Mouse (Mus musculus) liver, embryonic 12.5 days (tissue): ENCODE measurements around the gene Plekhg6. TPM values are rescaled to one million over a fixed set of nuclear protein-coding genes. Genes with fewer than 3 reads are reported as not detected.

Source experiments
- ATAC-seq: fragments of 200-750 bp; cut with Nextera tagmentation; 2 replicates; pipeline ENCODE4 v1.8.0; 2017; ENCODE audit warnings: moderate number of reproducible peaks, mild to moderate bottlenecking, moderate library complexity
- H3K27ac ChIP-seq: fragments of 300-500 bp; sonication (generic); 2 replicates; pipeline ENCODE4 v1.5.1; 2016; ENCODE audit warnings: mild to moderate bottlenecking
- H3K27me3 ChIP-seq: fragments of 300-500 bp; sonication (generic); replicated peaks from 2 replicates; pipeline ENCODE4 v1.6.1; 2016; ENCODE audit warnings: mild to moderate bottlenecking, moderate library complexity
- H3K36me3 ChIP-seq: fragments of 300-500 bp; sonication (generic); 2 replicates; pipeline ENCODE4 v1.6.1; 2016; ENCODE audit warnings: mild to moderate bottlenecking, moderate library complexity
- H3K4me1 ChIP-seq: fragments of 300-500 bp; sonication (generic); 2 replicates; pipeline ENCODE4 v1.6.1; 2016
- H3K4me2 ChIP-seq: fragments of 300-500 bp; sonication (generic); 2 replicates; pipeline ENCODE4 v1.6.1; 2016; ENCODE audit warnings: mild to moderate bottlenecking, moderate library complexity
- H3K4me3 ChIP-seq: fragments of 300-500 bp; sonication (generic); 2 replicates; pipeline ENCODE4 v1.5.1; 2016; ENCODE audit warnings: mild to moderate bottlenecking, moderate library complexity
- H3K9ac ChIP-seq: fragments of 300-500 bp; sonication (generic); 2 replicates; pipeline ENCODE4 v1.6.1; 2016; ENCODE audit warnings: mild to moderate bottlenecking, moderate library complexity
- H3K9me3 ChIP-seq: fragments of 300-500 bp; sonication (generic); replicated peaks from 2 replicates; pipeline ENCODE4 v1.6.1; 2016; ENCODE audit warnings: mild to moderate bottlenecking, moderate library complexity
- WGBS: fragments of 180-500 bp; shearing (Covaris S2); methylation state at CpG from one replicate; pipeline ENCODE4 v1.1.7; 2016; ENCODE audit not compliant: insufficient replicate concordance; 5-methylcytosine and 5-hydroxymethylcytosine counted together
- polyA plus RNA-seq: library from polyadenylated mRNA; unstranded; fragments of >200 nt; fragmentation: Nextera tagmentation; extraction: Ambion mirVana; gene quantifications from 2 replicates; pipeline ENCODE4 v1.2.1, GENCODE M21; 2016

The Plekhg6 gene
- polyA plus RNA-seq, 1 experiment from 2014 or later: 0.39 TPM

GRCm38 (mm10) chr6:125360846-125361245 lies 19.7 kb downstream of the Plekhg6 start:
- H3K27me3 ChIP-seq: peaks cover 13% of the 10 kb centered on the region; the same call in 1 of the 2 replicates
- 76% methylated on average over 9 of the region's 9 CpGs for WGBS
- H3K36me3 ChIP-seq: peaks cover 50% of the 10 kb centered on the region

GRCm38 (mm10) chr6:125359999-125360398 lies 20.6 kb downstream of the Plekhg6 start:
- peaks cover 50% of the 10 kb centered on the region for H3K36me3 ChIP-seq
- ATAC-seq: no peak

More at GRCm38 (mm10) chr6:125360846-125361245, 19.7 kb downstream of the Plekhg6 start:
- ATAC-seq: no peak
- Histone ChIP-seq H3K9ac (no peak overlapping the region), H3K4me1 (peaks cover 24% of the 10 kb centered on the region), H3K4me2 (no peak overlapping the region), H3K27ac (no peak overlapping the region), H3K4me3 (no peak overlapping the region), H3K9me3 (no peaks in the 10 kb centered on the region)

GRCm38 (mm10) chr6:125357334-125357733 lies 23.3 kb downstream of the Plekhg6 start:
- WGBS: 83% methylated on average over 15 of the region's 15 CpGs
- H3K27me3 ChIP-seq: no peaks in the 10 kb centered on the region

More at GRCm38 (mm10) chr6:125359999-125360398, 20.6 kb downstream of the Plekhg6 start:
- Histone ChIP-seq H3K4me2 (no peak overlapping the region), H3K4me3 (no peak overlapping the region), H3K9me3 (no peaks in the 10 kb centered on the region), H3K27me3 (peaks cover 13% of the 10 kb centered on the region; the same call in 1 of the 2 replicates), H3K9ac (no peak overlapping the region), H3K27ac (no peak overlapping the region), H3K4me1 (peaks cover 32% of the 10 kb centered on the region)
- WGBS: 47% methylated on average over 9 of the region's 9 CpGs

GRCm38 (mm10) chr6:125356264-125356663 lies 24.3 kb downstream of the Plekhg6 start:
- Histone ChIP-seq H3K4me1 (peaks cover 54% of the 10 kb centered on the region), H3K27ac (no peak overlapping the region), H3K4me2 (no peak overlapping the region), H3K36me3 (peaks cover 42% of the 10 kb centered on the region), H3K4me3 (no peak overlapping the region), H3K9ac (no peak overlapping the region), H3K9me3 (no peaks in the 10 kb centered on the region), H3K27me3 (no peaks in the 10 kb centered on the region)
- ATAC-seq: no peak
- WGBS: 54% methylated on average over 8 of the region's 8 CpGs

More at GRCm38 (mm10) chr6:125357334-125357733, 23.3 kb downstream of the Plekhg6 start:
- Histone ChIP-seq H3K27ac (no peak overlapping the region), H3K9ac (no peak overlapping the region), H3K36me3 (peaks cover 50% of the 10 kb centered on the region), H3K4me1 (peaks cover 43% of the 10 kb centered on the region), H3K9me3 (no peaks in the 10 kb centered on the region), H3K4me3 (no peak overlapping the region), H3K4me2 (no peak overlapping the region)
- no peak for ATAC-seq

DNA sequence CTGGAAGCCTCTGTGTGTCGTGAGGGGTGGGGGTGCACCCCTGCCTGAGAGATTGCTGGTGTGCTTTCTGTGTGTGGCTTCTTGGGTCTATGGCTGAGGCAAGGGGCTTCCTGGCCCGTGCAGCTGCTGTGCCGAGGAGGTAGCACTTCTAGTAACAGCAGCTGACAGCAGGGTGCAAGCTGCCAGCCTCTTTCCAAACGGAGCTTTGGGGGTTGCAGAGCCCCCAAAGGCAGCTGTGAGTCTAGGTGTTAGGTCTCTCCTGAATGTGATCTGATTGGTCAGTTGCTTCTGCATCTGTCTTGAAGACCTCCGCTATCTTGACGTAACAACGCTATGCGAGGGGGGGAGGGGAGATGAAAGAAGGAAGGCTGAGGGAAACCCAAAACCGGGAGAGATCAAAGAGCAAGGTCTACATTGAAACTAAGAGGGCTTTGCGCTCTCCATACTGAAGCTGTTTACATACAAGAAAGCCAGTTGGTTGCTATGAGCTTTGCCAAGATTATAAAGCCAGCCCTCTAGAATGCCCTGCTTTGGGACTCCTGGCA lies 25.3 kb downstream of the Plekhg6 start:
- 9% methylated on average over 10 of the region's 10 CpGs for WGBS
- Histone ChIP-seq H3K9ac (peak overlapping the region; percentile 31; the same call in 1 of the 2 replicates), H3K9me3 (no peaks in the 10 kb centered on the region), H3K4me3 (no peak overlapping the region), H3K4me2 (peak overlapping the region; percentile 44), H3K36me3 (peaks cover 33% of the 10 kb centered on the region), H3K27me3 (no peaks in the 10 kb centered on the region), H3K4me1 (peaks cover 64% of the 10 kb centered on the region), H3K27ac (0 out of 2 replicates have a peak overlapping the region, but pooled peaks have one; percentile 32)
- no peak for ATAC-seq

DNA sequence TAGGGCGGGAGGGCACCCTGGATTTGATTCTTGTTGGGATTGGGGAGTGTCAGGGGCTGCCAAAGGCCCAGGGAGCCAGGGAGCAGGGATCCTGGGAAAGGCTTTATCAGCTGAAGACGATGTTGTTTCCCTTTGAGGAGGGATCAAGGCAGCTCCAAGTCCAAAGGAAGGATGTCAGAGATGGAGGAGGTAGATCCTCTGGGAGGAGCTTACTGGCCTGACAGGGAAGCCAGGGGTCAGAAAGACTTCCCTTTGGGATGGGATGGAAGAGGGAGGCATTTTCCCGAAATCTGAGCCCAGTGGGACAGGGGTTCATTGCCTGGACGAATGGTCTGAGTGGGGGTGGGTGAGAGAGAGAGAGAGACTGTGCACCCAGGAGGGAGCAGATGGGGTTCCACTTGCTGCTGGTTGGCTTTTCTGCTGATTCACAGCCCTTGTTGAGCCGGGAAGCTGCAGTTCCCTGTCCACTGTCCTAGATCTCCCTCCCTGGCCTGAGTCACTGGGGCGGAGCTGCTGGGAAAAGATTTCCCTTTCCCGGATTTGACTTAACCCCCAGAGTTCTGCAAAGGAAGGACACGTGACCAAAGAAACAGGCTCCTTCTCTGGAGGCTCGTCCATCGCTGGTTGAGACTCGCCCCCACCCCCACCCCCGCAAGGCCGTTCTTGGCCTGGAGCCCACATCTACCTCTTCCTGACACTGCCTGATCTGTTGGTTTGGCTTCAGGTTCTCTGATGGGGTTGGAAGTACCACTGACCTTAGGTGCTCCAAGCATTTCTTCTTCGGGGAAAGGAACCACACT lies 26.0 kb downstream of the Plekhg6 start:
- Histone ChIP-seq H3K4me2 (peak overlapping the region; percentile 44), H3K4me3 (no peak overlapping the region), H3K9ac (peak overlapping the region; percentile 31; the same call in 1 of the 2 replicates), H3K27ac (peak overlapping the region; percentile 32; the same call in 1 of the 2 replicates), H3K9me3 (no peaks in the 10 kb centered on the region), H3K36me3 (peaks cover 26% of the 10 kb centered on the region), H3K4me1 (peaks cover 70% of the 10 kb centered on the region), H3K27me3 (0 out of 2 replicates have a peak, but pooled peaks cover 4% of the 10 kb centered on the region)
- WGBS: 10% methylated on average over 14 of the region's 14 CpGs
- ATAC-seq: peak; percentile 27; the same call in 1 of the 2 replicates

DNA sequence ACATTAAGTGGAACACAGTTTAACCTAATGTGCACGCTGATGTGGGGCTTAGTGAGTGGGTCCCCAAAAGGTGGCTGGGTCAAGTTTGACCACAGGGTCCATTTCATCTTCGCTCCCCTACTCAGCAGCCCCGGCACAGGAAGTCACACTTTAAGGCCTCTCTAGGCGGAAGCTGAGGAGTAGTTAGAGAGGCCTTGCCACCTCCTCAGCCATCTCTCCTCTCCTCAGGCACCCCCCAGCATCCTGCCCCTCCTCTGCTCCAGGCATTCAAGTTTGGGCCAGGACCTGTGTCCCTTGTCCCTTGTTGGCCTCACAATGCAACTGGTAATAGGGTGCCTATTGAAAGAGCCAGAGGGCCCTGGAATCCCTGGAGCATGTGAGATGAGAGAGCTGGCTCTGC lies 26.9 kb downstream of the Plekhg6 start:
- Histone ChIP-seq H3K27ac (no peak overlapping the region; the same call in none of the 2 replicates), H3K4me2 (peak overlapping the region; percentile 44), H3K4me3 (no peak overlapping the region), H3K9me3 (no peaks in the 10 kb centered on the region), H3K27me3 (0 out of 2 replicates have a peak, but pooled peaks cover 4% of the 10 kb centered on the region), H3K36me3 (peaks cover 17% of the 10 kb centered on the region), H3K4me1 (peaks cover 79% of the 10 kb centered on the region), H3K9ac (no peak overlapping the region)
- WGBS: 39% methylated on average over 4 of the region's 4 CpGs
- ATAC-seq: no peak

DNA sequence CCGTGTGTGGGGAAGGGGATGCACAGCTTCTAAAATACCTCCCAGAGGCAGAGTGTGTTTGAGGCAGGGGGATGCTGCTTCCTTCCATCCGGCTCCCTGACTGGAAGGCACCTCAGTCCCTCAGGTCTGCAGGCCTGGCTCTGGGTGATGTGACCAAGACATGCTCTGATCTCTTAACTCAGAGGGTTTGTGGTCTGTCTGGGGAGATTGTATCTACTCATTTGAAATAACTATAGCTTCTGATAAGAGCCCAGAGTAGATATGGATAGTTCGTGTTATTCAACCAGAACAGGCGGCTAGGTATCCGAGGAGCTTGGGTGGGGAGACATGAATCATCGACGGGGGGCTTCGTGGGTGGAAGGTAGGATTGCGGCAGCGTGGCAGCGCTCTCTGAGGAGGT lies 27.4 kb downstream of the Plekhg6 start:
- WGBS: 29% methylated on average over 11 of the region's 11 CpGs
- H3K4me2 ChIP-seq: no peak overlapping the region; the same call in 1 of the 2 replicates
- ATAC-seq: no peak
- H3K27ac ChIP-seq: no peak overlapping the region
- no peak overlapping the region for H3K9ac ChIP-seq
- H3K9me3 ChIP-seq: no peaks in the 10 kb centered on the region
- no peak overlapping the region for H3K4me3 ChIP-seq
- 0 out of 2 replicates have a peak, but pooled peaks cover 5% of the 10 kb centered on the region for H3K27me3 ChIP-seq
- H3K4me1 ChIP-seq: peaks cover 80% of the 10 kb centered on the region
- H3K36me3 ChIP-seq: peaks cover 13% of the 10 kb centered on the region

- no peak overlapping the region for H3K27ac ChIP-seq
- 34% methylated on average over 4 of the region's 4 CpGs for WGBS
- H3K9ac ChIP-seq: no peak overlapping the region
- no peaks in the 10 kb centered on the region for H3K9me3 ChIP-seq
- peaks cover 80% of the 10 kb centered on the region for H3K4me1 ChIP-seq
- no peak for ATAC-seq
- peaks cover 9% of the 10 kb centered on the region for H3K36me3 ChIP-seq
- H3K4me2 ChIP-seq: 0 out of 2 replicates have a peak overlapping the region, but pooled peaks have one; percentile 3
- no peak overlapping the region for H3K4me3 ChIP-seq
- H3K27me3 ChIP-seq: 0 out of 2 replicates have a peak, but pooled peaks cover 6% of the 10 kb centered on the region
Observed at GRCm38 (mm10) chr6:125352811-125353210, 27.8 kb downstream of the Plekhg6 start.

- Histone ChIP-seq H3K36me3 (peaks cover under 1% of the 10 kb centered on the region), H3K4me3 (no peak overlapping the region), H3K9ac (no peak overlapping the region), H3K27ac (no peak overlapping the region), H3K4me1 (peaks cover 80% of the 10 kb centered on the region), H3K27me3 (0 out of 2 replicates have a peak, but pooled peaks cover 6% of the 10 kb centered on the region), H3K9me3 (no peaks in the 10 kb centered on the region), H3K4me2 (peak overlapping the region; percentile 79)
- 38% methylated on average over 5 of the region's 5 CpGs for WGBS
- ATAC-seq: no peak
Observed at GRCm38 (mm10) chr6:125352046-125352384, 28.6 kb downstream of the Plekhg6 start.

- H3K27me3 ChIP-seq: 0 out of 2 replicates have a peak, but pooled peaks cover 6% of the 10 kb centered on the region
- 31% methylated on average over 8 of the region's 8 CpGs for WGBS
- ATAC-seq: no peak
- peaks cover 78% of the 10 kb centered on the region for H3K4me1 ChIP-seq
- no peak overlapping the region for H3K27ac ChIP-seq
- H3K4me2 ChIP-seq: peak overlapping the region; percentile 79
- no peak overlapping the region for H3K9ac ChIP-seq
- no peaks in the 10 kb centered on the region for H3K9me3 ChIP-seq
- H3K4me3 ChIP-seq: 0 out of 2 replicates have a peak overlapping the region, but pooled peaks have one; percentile 64
- no peaks in the 10 kb centered on the region for H3K36me3 ChIP-seq
Observed at GRCm38 (mm10) chr6:125351368-125352045, 29.1 kb downstream of the Plekhg6 start.
